Mouse (Mus musculus) thymus, postnatal 36 days (tissue): Measurements from ENCODE around the gene Gabrb3.

Experiments
- DNase-seq, 2 experiments: peaks; one replicate each; pipeline ENCODE4 v3.0.0; 2022; ENCODE audit warnings: mixed read lengths in 2 of 2

Gene Gabrb3

DNA sequence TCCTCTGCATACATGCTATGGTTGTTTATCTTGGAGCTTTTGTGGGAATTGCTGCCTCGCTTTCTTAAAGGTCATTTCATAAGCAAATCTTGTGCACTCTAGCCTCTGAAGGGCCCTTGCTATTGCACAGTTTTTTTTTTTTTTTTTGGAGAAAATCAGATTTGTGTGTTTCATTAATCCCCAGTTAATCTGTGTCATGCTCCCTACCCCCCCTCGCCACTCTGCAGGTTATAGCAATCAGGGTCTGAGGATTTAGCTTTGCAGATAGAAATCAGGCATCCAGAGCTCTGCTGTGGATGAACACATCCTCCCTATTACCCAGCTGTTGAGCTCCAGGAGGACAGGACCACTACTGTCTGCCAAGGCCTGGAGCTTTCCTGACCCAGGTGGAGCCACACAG, at the start of gene Gabrb3:
Gabrb3 (plus strand) TSS at position 301 of the 400 bp plus-strand sequence.
- DNase-seq = no peak

DNA sequence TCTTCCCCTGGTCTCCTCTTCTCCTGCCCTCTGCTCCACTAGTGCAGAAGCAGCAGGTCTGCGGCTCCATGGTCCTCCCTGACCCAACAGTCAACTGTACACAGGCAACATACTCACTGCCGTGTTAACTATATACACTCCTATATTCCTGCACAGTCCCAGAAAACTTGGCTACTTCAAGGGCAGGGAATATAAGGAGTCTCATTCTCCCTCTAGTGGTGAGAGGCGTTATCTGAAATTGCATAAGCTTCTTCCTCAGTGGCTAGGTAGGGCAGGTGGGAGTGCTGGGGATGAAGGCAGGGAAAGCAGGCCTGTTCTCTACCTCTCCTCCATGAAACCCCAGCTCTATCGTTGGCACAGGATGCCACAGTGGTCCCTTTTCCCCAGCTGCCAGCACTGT, 35.4 kb upstream of the Gabrb3 start:
- no peak for DNase-seq

DNA sequence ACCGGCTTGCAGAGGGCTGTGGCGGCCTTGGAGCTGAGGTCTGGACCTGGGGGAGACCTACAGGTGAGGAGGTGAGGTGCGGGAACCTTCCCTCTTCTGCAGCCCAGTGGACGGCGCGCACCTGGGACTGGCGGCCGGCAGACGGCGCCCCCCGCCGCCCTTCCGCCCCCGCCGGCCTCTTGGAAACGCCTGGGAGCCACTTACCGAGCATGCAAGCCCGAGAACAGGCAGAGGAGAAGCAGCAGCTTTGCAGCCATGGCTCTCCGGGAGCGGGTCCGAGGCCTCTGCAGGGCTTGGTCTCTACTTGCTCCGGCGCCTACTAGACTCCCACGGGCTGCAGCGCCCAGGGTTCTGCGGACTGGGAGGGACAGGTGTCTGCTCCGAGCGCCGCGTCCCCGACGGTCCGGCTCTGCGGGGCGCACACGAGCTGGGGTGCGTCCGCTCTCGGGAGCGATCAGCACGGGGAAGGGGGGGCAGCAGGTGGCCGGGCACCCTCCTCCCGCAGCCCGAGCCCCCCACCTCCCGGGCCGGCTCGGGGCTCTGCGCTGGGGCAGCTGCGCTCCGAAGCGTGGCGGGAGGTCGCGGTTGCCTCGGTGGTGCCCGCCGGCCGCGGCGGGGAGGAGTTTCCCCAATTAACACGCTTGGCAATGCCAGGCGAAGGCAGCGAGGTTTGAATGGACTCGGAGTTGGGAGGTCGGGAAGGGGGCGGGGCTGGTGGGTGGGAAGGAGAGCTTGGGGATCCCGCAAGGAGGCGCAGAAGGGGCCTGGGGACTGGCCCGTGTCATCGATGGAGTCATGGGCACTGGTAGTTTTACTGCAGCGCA, 32.8 kb upstream of the Gabrb3 start, which contains the start of gene Gabrg3:
Gabrg3 (minus strand) TSS at position 672 of the 824 bp plus-strand sequence.
- peak in 1 of 2 experiments; percentile 3 for DNase-seq

DNA sequence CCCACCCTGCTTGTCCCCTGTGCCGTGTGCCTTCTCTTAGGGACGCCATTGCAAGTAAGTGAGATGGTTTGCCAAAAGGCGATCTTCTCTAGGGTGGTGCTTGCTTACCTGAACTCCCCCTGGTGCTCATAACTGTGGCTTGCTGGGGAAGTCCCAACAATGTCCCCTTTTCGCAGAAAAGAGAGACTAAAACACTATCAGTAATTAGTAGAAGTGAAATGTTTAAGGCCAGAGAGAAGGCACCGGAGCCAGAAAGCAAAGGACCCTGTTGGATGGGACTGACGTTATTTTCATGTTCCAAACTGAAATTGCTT, 32.2 kb upstream of the Gabrb3 start:
- no peak for DNase-seq

DNA sequence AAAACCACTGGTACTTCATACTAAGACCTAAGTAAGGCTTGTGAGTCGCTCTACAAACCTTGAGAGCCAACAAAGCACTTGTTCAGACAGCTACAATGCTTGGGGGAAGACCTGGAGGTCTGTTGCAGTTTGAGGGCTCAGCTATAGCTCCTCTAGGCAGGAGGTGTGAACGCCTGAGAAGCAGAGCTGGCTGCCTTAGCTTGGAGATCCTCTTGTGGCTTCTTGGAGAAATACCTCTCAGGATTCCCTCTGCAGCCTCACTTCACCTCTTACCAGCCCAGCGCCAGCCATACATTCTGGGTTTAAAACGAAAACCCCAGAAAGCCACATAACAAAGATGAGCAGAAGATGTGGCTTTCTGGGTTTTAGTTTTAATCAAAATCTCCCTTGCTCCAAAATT, 29.4 kb upstream of the Gabrb3 start:
- no peak for DNase-seq

DNA sequence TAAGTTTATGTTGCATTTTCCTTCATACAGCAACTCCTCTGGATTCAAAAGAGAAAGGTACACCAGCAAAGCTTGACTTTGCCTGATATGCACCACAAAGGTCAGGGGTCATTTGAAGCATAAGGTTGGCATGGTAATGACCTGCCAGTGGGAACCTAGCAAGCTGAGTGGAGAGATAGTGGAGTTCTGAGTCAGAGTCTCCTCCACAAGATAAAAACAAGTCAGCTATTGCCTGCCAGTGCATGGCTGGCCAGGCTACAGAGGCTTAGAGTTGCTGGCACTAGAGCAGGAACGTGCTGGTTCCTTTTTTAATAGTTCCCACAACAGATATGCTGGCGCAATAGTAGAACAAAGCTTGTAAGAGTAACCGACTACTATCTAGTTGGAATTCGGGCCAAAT, 25.9 kb upstream of the Gabrb3 start:
- no peak for DNase-seq

DNA sequence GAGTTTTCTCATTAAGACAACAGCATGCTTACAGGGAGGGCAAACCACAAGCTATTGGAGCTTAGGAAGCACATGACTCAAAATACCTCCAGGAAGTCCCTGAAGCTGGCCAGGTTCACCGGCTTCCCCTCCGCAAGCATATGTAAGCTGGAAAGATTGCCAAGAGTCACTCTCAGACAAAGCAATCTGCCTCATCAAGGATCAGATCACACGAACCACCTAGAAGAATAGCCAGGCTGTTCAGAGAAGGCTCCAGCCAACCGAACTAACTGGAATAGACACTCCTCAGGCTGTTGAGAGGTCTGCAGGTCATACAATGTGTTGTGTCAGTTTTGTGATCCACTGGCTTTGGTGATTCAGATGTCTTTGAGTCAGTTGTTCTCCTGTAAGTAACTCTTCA, 8.3 kb upstream of the Gabrb3 start:
- DNase-seq = no peak

DNA sequence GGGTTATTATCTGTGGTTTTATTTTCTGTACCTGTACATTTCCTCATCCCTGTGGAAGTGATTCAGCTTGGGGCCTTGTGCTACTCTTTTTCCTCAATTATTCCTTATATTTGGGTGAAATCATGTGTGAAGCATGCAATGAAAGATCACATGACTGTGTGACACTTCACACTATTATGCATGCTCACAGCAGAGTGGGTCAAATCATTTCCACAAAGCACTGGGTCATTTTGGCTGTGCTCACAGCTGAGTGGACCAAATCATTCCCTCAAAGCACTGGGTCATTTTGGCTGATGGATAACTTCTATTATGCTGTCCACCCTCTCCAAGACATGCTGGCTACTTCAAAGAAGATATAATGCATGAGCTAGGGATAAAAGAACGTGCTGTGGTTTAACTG, 6.6 kb upstream of the Gabrb3 start:
- DNase-seq = no peak

DNA sequence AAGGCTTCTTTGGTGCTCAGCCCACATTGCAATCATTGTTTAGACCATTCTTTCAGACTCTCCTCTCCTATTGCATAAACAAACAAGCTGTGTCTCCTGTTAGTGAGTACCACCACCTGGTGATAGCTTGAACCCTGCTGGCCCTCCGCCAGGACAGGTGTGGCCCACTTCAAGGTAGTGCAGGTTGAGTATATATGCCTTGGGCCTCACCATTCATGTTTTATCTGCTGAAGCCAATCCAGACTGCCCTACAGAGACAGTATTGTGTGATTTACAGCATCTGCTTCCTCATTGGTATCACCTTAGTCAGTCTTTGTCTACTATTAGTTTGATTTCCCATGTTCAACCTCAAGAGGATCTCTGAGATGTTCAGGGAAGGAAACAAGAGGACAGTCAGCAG, 1.6 kb downstream of the Gabrb3 start:
- DNase-seq = no peak

DNA sequence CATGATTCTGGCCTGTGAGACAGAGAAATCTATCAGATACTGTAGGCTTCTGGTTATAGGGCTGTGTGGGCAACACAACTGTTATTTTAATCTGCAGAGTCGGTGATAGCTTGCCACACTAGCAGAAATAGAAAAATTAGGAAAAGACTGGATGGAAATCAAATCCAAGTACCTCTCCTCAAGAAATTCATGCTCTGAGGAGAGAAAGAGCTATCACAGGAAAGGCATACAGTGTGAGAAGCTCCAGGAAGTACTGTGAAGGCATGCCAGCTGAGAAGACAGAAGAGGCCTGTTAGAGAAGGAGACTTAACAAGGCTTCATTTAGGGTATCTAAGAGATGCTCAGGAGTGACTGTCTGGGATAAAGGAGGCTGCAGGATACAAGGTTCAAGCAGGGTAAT, 3.2 kb downstream of the Gabrb3 start:
- no peak for DNase-seq

DNA sequence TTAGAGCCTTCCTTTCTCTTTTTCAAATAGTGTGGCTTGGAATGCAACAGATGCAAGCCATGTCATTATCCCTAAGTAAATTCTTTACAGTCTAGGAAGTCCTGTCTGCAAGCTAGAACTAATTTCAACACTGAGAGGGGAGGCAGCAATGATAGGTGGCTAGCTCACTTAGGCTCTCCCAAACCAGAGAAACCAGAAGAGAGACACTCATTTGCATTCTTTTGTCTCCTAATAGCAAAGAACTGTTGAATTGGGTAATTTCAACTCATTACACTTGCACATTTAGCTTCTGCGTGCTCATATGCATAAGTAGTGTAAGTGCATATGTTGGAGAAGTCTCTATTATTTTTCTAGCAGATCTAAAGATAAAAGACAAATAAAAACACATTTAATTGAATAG, 28.7 kb downstream of the Gabrb3 start:
- no peak for DNase-seq

DNA sequence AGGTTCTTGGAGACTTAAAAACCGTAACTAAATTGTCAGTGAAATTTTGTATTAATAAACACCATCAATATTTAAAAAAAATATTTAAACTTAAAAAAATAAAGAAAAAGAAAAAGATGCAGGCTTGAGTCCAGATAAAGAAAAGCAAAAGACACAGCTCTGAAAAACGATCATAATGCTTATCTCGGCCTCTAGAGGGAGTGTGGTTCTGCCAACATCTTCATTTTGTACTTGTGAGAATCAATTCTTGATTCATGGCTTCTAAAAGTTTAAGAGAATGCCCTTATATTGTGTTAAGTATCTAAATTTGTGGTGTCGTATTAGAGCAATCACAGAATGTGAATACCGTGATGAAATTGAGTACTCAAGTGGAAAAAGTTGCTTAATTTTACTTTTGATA, 40.9 kb downstream of the Gabrb3 start:
- no peak for DNase-seq

DNA sequence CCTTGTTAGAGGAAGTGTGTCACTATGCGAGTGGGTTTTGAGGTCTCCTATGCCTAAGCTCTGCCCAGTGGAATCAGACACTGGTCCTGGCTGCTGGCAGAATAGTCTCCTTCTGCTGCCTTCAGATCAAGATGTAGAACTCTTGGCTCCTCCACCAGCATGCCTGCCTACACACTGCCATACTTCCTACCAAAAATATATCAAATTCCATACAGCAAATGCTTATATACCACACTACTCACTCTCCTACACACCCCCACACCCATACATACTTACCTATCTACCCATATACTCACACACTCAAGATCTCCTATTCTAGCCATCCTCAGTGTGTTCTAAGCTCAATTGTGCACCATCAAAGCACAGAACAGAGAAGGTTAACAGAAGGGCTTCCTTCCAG, 51.8 kb downstream of the Gabrb3 start:
- DNase-seq = no peak

DNA sequence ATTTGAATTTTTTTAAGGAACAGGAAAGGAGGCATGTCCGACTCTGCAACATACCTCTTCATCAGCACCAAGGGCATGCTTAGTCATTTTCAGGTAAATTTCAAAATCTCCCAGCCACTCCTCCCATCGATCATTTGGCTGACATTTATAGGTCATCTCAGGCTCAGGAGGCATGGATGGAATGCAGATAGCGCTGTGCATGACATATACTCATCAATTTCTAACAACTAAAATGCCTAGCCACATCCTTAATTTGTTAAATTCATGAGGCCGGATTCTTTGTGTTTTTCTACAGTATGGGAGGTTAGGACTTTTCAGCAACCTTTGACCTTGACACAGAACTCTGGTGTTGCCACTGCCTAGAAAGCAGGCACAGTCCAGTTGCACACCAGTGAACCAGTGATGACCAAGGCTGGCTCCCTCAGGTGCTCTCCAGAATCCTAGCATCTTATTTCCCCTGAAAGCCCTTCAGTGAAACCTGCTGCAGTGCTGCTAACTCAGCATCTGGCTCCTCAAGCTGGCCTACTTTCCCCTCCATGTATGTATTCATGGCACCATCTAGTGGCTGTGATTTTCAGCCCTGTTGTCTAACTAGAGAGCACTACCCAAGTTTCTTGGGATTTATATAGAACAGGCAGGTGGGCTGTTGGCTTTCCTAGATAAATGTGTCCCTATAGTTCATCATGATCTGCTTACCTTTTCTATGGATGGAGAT, 54.5 kb downstream of the Gabrb3 start:
- DNase-seq = no peak

DNA sequence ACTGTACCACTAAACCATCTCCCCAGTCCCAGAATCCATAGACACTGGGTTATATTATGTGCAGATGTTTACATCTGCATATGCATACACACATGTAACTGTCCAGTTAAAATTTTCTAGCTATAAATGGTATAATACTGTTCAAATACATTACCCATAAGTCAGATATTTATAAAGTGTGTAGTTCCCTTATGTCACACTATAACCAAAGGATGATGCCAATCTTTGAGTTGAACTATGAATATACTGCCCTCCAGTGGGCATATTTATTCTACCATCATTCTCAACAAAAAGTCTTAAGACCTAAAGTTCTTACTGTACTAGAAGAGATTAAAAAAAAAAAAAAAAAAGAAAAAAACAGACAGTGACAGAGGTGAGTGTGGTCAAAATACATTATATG, 63.4 kb downstream of the Gabrb3 start:
- DNase-seq = no peak

DNA sequence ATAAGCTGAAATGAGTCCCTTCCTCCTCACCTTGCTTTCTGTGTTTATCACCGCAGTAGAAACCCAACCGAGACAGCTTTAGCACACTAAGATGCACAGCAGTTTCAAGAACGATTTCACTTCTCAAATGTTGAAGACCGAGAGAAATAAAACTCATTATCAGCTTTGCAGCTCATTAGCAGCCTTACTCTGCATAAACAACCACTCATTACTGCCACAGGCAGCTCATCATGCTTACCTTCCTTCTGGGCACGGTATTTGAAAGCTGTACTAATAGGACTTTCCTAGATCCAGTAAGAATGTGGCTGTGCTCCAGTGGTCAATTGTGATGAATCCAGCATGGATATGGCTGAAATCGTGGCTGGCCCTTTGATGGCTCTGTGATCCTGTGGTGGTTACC, 67.4 kb downstream of the Gabrb3 start:
- DNase-seq = no peak

DNA sequence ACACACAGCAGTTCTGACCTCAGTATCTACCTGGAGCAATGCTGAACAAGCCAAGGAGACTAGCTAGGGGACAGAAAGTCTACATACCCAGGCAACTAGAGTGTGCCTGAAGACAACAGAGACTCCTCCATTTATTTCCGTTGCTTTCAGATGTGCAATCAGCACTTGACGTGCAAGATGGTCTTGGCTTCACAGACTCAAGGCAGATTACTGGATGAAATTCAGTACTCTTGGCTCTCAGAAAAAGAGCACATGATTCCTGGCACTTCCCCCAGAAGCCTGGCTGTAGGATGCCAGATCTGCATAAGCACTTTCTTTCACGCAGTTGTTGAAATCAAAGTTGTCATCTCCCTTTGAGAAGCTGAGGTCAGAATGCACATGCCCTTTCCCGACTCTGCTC, 72.3 kb downstream of the Gabrb3 start:
- DNase-seq = no peak

DNA sequence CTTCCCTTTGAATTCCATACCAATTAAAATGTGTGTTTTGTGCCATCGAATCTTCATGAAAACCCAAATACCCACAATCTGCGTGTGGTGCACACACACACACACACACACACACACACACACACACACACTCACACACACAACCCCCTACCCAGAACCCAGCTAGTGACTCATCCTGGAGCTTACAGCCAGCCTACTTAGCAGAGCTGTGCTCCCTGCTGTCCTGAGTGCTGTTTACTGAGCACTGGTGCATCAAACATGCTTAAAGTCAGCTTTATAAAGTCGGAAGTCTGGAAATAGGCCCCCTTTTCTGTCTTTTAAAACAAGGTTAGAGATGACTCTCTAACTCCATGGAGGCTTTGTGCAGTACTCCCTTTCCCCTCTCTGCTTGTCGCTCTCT, 83.3 kb downstream of the Gabrb3 start:
- DNase-seq = no peak

DNA sequence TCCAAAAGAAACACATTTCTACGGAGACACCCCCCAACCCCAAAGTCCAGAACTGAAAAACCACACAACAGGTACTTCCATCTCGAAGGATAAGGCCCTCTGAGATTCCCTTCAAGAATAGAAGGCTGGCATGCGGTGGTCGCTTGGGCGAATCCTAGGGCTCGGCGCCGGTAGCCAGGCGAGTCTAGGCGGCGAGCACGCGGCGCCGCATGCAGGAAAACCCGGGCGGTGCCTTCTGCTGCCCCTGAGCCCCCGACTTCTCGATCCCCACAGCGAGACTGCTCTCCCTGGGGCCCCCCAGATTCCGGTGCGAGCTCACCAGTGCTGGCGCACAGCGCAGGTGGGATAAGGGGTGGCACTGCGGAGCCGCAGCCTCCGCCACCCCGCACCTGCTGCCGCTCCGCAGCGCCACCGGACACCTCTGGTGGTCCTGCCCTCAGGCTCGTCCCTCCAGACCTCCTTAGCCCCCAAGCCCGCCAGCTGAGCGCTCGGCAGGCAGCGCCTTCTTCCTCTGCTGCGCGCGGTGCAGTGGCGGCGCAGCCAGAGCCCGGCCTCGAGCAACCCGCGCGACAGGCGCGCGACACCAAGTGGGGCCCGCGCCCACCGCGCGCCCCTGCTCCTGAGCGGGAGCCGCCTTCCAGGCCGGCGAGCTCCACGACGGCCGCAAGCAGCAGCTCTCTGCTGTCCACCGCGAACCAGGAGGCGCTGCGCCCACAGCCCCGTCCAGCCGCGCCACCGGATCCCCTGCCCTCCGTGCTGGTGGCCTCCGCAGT, 89.6 kb downstream of the Gabrb3 start:
- DNase-seq = no peak

DNA sequence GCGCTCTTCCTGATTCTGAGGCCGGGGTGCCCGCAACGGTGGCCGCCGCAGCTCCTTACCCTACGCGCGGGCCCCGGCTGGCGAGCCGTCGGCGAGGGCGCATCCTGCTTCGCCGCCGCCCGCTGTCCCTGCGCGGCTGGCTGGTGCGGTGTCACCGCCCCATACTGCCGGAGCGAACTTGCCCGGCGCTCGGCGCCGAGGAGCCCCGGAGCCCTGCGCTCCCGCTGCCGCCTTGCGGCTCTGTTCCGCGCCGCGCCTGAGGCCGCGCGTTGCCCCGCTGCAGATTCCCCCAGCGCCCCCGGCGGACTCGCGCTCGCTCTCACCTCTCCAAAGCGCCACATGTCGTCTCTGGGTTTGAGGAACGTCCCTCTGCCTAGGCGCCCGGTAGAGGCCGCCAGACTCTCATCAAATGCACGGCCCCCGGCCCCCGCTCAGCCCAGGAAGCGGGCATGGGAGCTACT, 90.2 kb downstream of the Gabrb3 start, which contains the start of gene Gabra5:
Gabra5 (minus strand) TSS at position 379 of the 461 bp plus-strand sequence.
- peak in 1 of 2 experiments; percentile 3 for DNase-seq

DNA sequence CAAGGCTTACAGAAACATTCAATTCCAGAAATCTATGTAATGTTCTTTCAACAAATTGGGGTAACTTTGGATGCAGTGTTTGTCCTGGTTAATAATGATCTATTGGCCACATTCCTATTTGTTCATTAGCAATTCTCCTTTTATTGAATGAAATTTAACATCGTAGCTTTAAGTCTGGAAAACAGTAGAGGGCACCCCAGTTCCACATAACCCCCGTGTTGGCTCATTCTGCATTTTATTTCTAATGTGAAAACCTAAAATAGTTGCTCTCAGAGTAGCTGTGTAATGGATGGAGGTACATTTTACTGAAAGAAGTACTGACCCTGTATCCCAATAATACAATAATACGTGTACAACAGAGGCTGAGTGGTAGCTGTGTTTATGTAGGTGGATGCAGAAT, 93.5 kb downstream of the Gabrb3 start:
- no peak for DNase-seq

DNA sequence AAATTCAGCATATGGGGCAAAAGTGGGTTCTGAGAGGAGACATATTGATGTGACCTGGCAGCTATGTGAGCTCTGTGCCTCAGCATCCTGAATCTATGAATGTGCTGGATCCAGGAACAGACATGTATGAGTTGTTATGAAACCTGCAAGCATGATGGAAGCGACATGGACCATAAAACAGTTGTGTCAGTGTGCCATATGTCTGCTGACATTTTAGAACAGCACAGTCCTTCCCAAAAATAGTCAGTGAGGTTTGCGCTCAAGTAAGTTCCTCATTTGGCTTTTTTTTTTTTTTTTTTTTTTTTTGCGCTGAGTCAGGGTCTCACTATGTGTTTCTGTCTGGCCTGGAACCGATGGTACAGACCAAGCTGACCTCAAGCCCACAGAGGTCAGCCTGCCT, 110.0 kb downstream of the Gabrb3 start:
- DNase-seq = no peak

DNA sequence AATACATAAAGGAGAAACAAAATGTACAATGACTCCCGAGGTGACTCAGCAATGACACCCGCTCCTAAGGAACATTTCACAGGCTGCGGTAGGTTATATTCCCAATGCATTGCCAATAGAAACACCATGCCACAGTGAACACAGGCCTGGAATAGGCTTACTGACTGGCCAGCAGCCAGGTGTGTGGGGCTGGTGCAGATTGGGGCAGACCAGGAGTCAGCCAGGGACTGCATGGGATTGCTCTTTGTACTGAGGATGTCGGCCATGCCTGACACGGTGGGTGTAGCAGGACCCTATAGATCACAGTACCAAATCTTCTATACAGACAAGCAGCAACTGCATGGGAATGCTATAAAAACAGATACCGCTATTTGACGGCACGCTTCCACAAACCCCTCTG, 110.5 kb downstream of the Gabrb3 start:
- DNase-seq = no peak

DNA sequence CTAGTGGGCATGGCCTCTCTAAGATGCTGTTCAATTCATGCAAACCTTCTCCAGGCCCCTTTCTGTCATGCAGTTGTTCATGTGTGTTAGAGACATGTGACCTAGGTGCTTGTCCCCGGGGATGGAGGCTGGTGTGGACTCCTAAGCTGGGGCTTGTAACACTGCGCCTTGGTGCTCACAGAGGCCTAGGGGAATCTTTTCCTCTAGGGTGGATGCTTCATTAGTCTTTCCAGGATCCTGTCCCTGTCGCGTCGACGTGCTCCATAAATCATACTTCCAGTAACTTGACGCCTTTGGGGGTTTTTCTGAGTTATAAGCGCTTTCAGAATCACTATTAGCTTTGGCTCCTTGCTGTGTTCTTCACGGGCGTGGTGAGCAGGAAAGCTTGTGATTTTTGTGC, 113.2 kb downstream of the Gabrb3 start:
- no peak for DNase-seq
